Mouse (Mus musculus): ENCODE data around the gene Rab11a. TPM values are rescaled to one million over a fixed set of nuclear protein-coding genes. Genes with fewer than 3 reads are reported as not detected.
A peak's percentile ranks its signal among the peaks of the same experiment; 100 is the strongest.
"Not testable (repeated sequence)": the region's sequence is repeated elsewhere in the genome, so short reads cannot be mapped to it uniquely, and the experiment has no call there.

Gene Rab11a
- polyA plus RNA-seq, 2 experiments, result 89.6 to 243 TPM

- H3K9ac ChIP-seq (replicated peaks), result peak overlapping the region; percentile 96
- H3K4me3 ChIP-seq (ENCODE audit: insufficient read depth in 1 of 2, low read depth in 2 of 2, low read length in 2 of 2), result peak overlapping the region; percentile 99 to 100
- TF ChIP-seq CTCF (IDR thresholded peaks at IDR 0.05; ENCODE audit: low read depth) (peak; percentile 61), EP300 (IDR thresholded peaks at IDR 0.05; ENCODE audit: low read depth) (no peak)
- DNase-seq (ENCODE audit: low read depth in 3 of 3, low spot score in 3 of 3) (peak; percentile 61 to 75 (median 69)), ATAC-seq (ENCODE audit: insufficient read depth) (peak; percentile 62)
- H3K4me1 ChIP-seq (replicated peaks; ENCODE audit: control insufficient read depth in 2 of 2, insufficient read depth in 2 of 2, low read length in 1 of 2), result peaks cover 3 to 9% of the 10 kb centered on the region in 2 experiments
- H3K9me3 ChIP-seq (ENCODE audit: control insufficient read depth, low read length), result no peaks in the 10 kb centered on the region
- H3K4me2 ChIP-seq (ENCODE audit: low read depth), result peak overlapping the region; percentile 71
- H3K27me3 ChIP-seq (ENCODE audit: control insufficient read depth, insufficient read depth, low read length), result no peaks in the 10 kb centered on the region
- H3K36me3 ChIP-seq (replicated peaks; ENCODE audit: control insufficient read depth, insufficient read depth, low read depth), result no peaks in the 10 kb centered on the region
- peak overlapping the region; percentile 86 for H3K27ac ChIP-seq
- WGBS (ENCODE audit: insufficient replicate concordance), result 1% methylated on average over 35 of the region's 35 CpGs
Measured at GRCm38 (mm10) chr9:64736639-64737405, 736 bp downstream of the Rab11a start.

GRCm38 (mm10) chr9:64736076-64736638 is 1.4 kb downstream of the Rab11a start:
- ATAC-seq (ENCODE audit: insufficient read depth) (no peak), DNase-seq (ENCODE audit: low read depth in 3 of 3, low spot score in 3 of 3) (peak in 2 of 3 experiments; percentile 7 to 29)
- H3K36me3 ChIP-seq (replicated peaks; ENCODE audit: control insufficient read depth, insufficient read depth, low read depth), result no peaks in the 10 kb centered on the region
- H3K27ac ChIP-seq, result peak overlapping the region; percentile 86
- H3K4me2 ChIP-seq (ENCODE audit: low read depth), result peak overlapping the region; percentile 71
- 3% methylated on average over 9 of the region's 9 CpGs for WGBS (ENCODE audit: insufficient replicate concordance)
- H3K9ac ChIP-seq (replicated peaks), result peak overlapping the region; percentile 96
- no peaks in the 10 kb centered on the region for H3K9me3 ChIP-seq (ENCODE audit: control insufficient read depth, low read length)
- H3K4me1 ChIP-seq (replicated peaks; ENCODE audit: control insufficient read depth in 2 of 2, insufficient read depth in 2 of 2, low read length in 1 of 2), result peaks cover 3 to 10% of the 10 kb centered on the region in 2 experiments
- peak overlapping the region; percentile 99 to 100 for H3K4me3 ChIP-seq (ENCODE audit: insufficient read depth in 1 of 2, low read depth in 2 of 2, low read length in 2 of 2)
- TF ChIP-seq EP300 (IDR thresholded peaks at IDR 0.05; ENCODE audit: low read depth) (no peak), CTCF (IDR thresholded peaks at IDR 0.05; ENCODE audit: low read depth) (no peak)
- no peaks in the 10 kb centered on the region for H3K27me3 ChIP-seq (ENCODE audit: control insufficient read depth, insufficient read depth, low read length)

- not testable (repeated sequence) for H3K4me2 ChIP-seq (ENCODE audit: low read depth); H3K27me3 ChIP-seq (ENCODE audit: control insufficient read depth, insufficient read depth, low read length); H3K9ac ChIP-seq (replicated peaks); H3K4me3 ChIP-seq (ENCODE audit: insufficient read depth in 1 of 2, low read depth in 2 of 2, low read length in 2 of 2); H3K9me3 ChIP-seq (ENCODE audit: control insufficient read depth, low read length); ATAC-seq (ENCODE audit: insufficient read depth); H3K27ac ChIP-seq; DNase-seq (ENCODE audit: low read depth in 3 of 3, low spot score in 3 of 3); H3K36me3 ChIP-seq (replicated peaks; ENCODE audit: control insufficient read depth, insufficient read depth, low read depth)
- peaks cover 3 to 15% of the 10 kb centered on the region in 2 experiments for H3K4me1 ChIP-seq (replicated peaks; ENCODE audit: control insufficient read depth in 2 of 2, insufficient read depth in 2 of 2, low read length in 1 of 2)
- 74% methylated on average over 7 of the region's 7 CpGs for WGBS (ENCODE audit: insufficient replicate concordance)
Measured at GRCm38 (mm10) chr9:64734992-64735391, 2.6 kb downstream of the Rab11a start.

- Histone ChIP-seq H3K9ac (replicated peaks) (no peak overlapping the region), H3K4me3 (ENCODE audit: insufficient read depth in 1 of 2, low read depth in 2 of 2, low read length in 2 of 2) (no peak overlapping the region), H3K36me3 (replicated peaks; ENCODE audit: control insufficient read depth, insufficient read depth, low read depth) (no peaks in the 10 kb centered on the region), H3K4me1 (replicated peaks; ENCODE audit: control insufficient read depth in 2 of 2, insufficient read depth in 2 of 2, low read length in 1 of 2) (peaks cover 3 to 15% of the 10 kb centered on the region in 2 experiments), H3K27me3 (ENCODE audit: control insufficient read depth, insufficient read depth, low read length) (no peaks in the 10 kb centered on the region), H3K4me2 (ENCODE audit: low read depth) (no peak overlapping the region), H3K9me3 (ENCODE audit: control insufficient read depth, low read length) (no peaks in the 10 kb centered on the region), H3K27ac (no peak overlapping the region)
- ATAC-seq (ENCODE audit: insufficient read depth), result no peak
- TF ChIP-seq EP300 (IDR thresholded peaks at IDR 0.05; ENCODE audit: low read depth) (no peak), CTCF (IDR thresholded peaks at IDR 0.05; ENCODE audit: low read depth) (no peak)
- 48% methylated on average over 6 of the region's 6 CpGs for WGBS (ENCODE audit: insufficient replicate concordance)
- DNase-seq (ENCODE audit: low read depth in 3 of 3, low spot score in 3 of 3), result no peak
Measured at GRCm38 (mm10) chr9:64734166-64734565, 3.4 kb downstream of the Rab11a start.

GRCm38 (mm10) chr9:64731029-64731560 is 6.5 kb downstream of the Rab11a start:
- no peak overlapping the region for H3K4me3 ChIP-seq (ENCODE audit: insufficient read depth in 1 of 2, low read depth in 2 of 2, low read length in 2 of 2)
- no peak overlapping the region for H3K9ac ChIP-seq (replicated peaks)
- H3K9me3 ChIP-seq (ENCODE audit: control insufficient read depth, low read length), result no peaks in the 10 kb centered on the region
- H3K4me1 ChIP-seq (replicated peaks; ENCODE audit: control insufficient read depth in 2 of 2, insufficient read depth in 2 of 2, low read length in 1 of 2), result peaks cover 3 to 14% of the 10 kb centered on the region in 2 experiments
- WGBS (ENCODE audit: insufficient replicate concordance), result 66% methylated on average over 3 of the region's 3 CpGs
- no peak for DNase-seq (ENCODE audit: low read depth in 3 of 3, low spot score in 3 of 3)
- no peak for ATAC-seq (ENCODE audit: insufficient read depth)
- no peak overlapping the region for H3K27ac ChIP-seq
- no peak overlapping the region for H3K4me2 ChIP-seq (ENCODE audit: low read depth)
- no peak for TF ChIP-seq EP300 (IDR thresholded peaks at IDR 0.05; ENCODE audit: low read depth)
- TF ChIP-seq CTCF (IDR thresholded peaks at IDR 0.05; ENCODE audit: low read depth), result no peak
- H3K27me3 ChIP-seq (ENCODE audit: control insufficient read depth, insufficient read depth, low read length), result no peaks in the 10 kb centered on the region
- peaks cover 12% of the 10 kb centered on the region for H3K36me3 ChIP-seq (replicated peaks; ENCODE audit: control insufficient read depth, insufficient read depth, low read depth)
